Mouse (Mus musculus) embryonic fibroblast, embryonic 13.5 days (primary cell): ENCODE results near the gene Mccc1.

Source experiments
- CTCF ChIP-seq: IDR thresholded peaks from 2 replicates; pipeline ENCODE4 v1.5.1; 2011; ENCODE audit warnings: mild to moderate bottlenecking, control low read depth, low read length, moderate library complexity, borderline replicate concordance; ENCODE audit not compliant: insufficient read depth
- POLR2A ChIP-seq: IDR thresholded peaks from 2 replicates; pipeline ENCODE4 v1.6.1; 2011; ENCODE audit warnings: low read depth, mild to moderate bottlenecking, control low read depth, low read length, moderate library complexity

DNA sequence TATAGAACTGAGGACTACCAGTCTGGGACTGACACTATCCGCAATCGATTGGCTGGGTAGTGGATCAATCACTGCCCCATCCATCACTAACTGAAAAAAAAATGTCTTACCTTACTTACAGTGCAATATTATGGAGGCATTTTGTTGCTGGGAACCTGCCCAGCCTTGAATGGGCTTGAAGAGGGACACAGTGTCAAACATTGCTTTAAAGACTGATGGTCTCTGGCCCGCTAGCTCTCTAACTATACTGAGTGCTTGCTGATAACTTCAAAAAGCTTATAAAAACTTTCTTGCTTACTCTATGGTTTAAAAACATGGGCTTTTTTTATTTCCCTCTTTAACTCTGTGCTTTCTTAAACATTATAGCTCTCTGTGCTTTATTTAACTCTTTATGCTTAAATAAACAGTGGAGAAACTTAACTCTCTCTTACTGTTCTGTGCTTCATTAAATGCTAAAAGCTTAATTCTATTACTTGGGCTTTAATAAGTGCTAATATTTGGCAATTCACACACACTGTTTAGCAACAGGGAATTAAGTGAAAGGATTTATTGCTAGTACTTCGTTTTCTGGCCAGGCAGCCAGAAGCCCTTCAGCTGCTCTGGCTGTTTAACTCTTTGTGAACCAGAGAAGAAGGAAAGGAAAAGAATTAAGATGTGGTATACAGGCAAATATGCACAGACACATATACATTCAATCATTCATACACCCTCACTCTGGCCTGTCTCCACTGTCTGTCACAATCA is 8.1 kb upstream of the Mccc1 start:
- TF ChIP-seq CTCF, result no peak
- no peak for TF ChIP-seq POLR2A
